Mouse (Mus musculus): ENCODE results near the gene Gba2. TPM values are rescaled to one million over a fixed set of nuclear protein-coding genes. Genes with fewer than 3 reads are reported as not detected.

Gene Gba2
- polyA plus RNA-seq, 1 experiment from 2014 or later: 8.4 TPM

- TF ChIP-seq EP300 (IDR thresholded peaks at IDR 0.05; ENCODE audit: low read depth) (no peak), CTCF (IDR thresholded peaks at IDR 0.05; ENCODE audit: low read depth) (peak; percentile 13; the same call in 1 of the 2 replicates)
- peak overlapping the region; percentile 91 for H3K4me2 ChIP-seq (ENCODE audit: low read depth, low read length)
- H3K27ac ChIP-seq (ENCODE audit: low read depth): peak overlapping the region; percentile 87
- 22% methylated on average over 8 of the region's 8 CpGs for WGBS (ENCODE audit: insufficient replicate concordance)
- ATAC-seq: no peak
- no peaks in the 10 kb centered on the region for H3K27me3 ChIP-seq (ENCODE audit: insufficient read depth, low read length)
- peaks cover 44% of the 10 kb centered on the region for H3K36me3 ChIP-seq (replicated peaks; ENCODE audit: insufficient read depth, low read length)
- peaks cover 22% of the 10 kb centered on the region for H3K4me1 ChIP-seq (ENCODE audit: insufficient read depth)
- no peaks in the 10 kb centered on the region for H3K9me3 ChIP-seq (ENCODE audit: low read length)
- H3K9ac ChIP-seq (replicated peaks): peak overlapping the region; percentile 86
- peak overlapping the region; percentile 92 for H3K4me3 ChIP-seq (ENCODE audit: low read depth, low read length)
- no peak for DNase-seq
Observed at GRCm38 (mm10) chr4:43577237-43577881, 1.3 kb downstream of the Gba2 start.

- TF ChIP-seq CTCF (IDR thresholded peaks at IDR 0.05; ENCODE audit: low read depth) (no peak), EP300 (IDR thresholded peaks at IDR 0.05; ENCODE audit: low read depth) (no peak)
- Histone ChIP-seq H3K4me1 (ENCODE audit: insufficient read depth) (peaks cover 22% of the 10 kb centered on the region), H3K9me3 (ENCODE audit: low read length) (no peaks in the 10 kb centered on the region), H3K9ac (replicated peaks) (no peak overlapping the region), H3K36me3 (replicated peaks; ENCODE audit: insufficient read depth, low read length) (peaks cover 44% of the 10 kb centered on the region), H3K27me3 (ENCODE audit: insufficient read depth, low read length) (no peaks in the 10 kb centered on the region), H3K4me3 (ENCODE audit: low read depth, low read length) (peak overlapping the region; percentile 92; the same call in 1 of the 2 replicates), H3K4me2 (ENCODE audit: low read depth, low read length) (peak overlapping the region; percentile 91), H3K27ac (ENCODE audit: low read depth) (no peak overlapping the region)
- no peak for DNase-seq
- 71% methylated on average over 2 of the region's 2 CpGs for WGBS (ENCODE audit: insufficient replicate concordance)
- no peak for ATAC-seq
Observed at GRCm38 (mm10) chr4:43575356-43575755, 3.3 kb downstream of the Gba2 start.

- WGBS (ENCODE audit: insufficient replicate concordance): 83% methylated on average over 4 of the region's 4 CpGs
Observed at GRCm38 (mm10) chr4:43573561-43573960, 5.1 kb downstream of the Gba2 start.

GRCm38 (mm10) chr4:43571395-43572045 lies 7.2 kb downstream of the Gba2 start:
- Histone ChIP-seq H3K27ac (ENCODE audit: low read depth) (no peak overlapping the region), H3K36me3 (replicated peaks; ENCODE audit: insufficient read depth, low read length) (peaks cover 78% of the 10 kb centered on the region), H3K9me3 (ENCODE audit: low read length) (no peaks in the 10 kb centered on the region), H3K9ac (replicated peaks) (no peak overlapping the region), H3K4me2 (ENCODE audit: low read depth, low read length) (no peak overlapping the region), H3K4me1 (ENCODE audit: insufficient read depth) (peaks cover 2% of the 10 kb centered on the region; the same call in 1 of the 2 replicates), H3K4me3 (ENCODE audit: low read depth, low read length) (no peak overlapping the region), H3K27me3 (ENCODE audit: insufficient read depth, low read length) (no peaks in the 10 kb centered on the region)
- 62% methylated on average over 6 of the region's 6 CpGs for WGBS (ENCODE audit: insufficient replicate concordance)
- TF ChIP-seq EP300 (IDR thresholded peaks at IDR 0.05; ENCODE audit: low read depth): no peak
- no peak for TF ChIP-seq CTCF (IDR thresholded peaks at IDR 0.05; ENCODE audit: low read depth)
- DNase-seq (no peak), ATAC-seq (no peak)

More at GRCm38 (mm10) chr4:43573561-43573960, 5.1 kb downstream of the Gba2 start:
- TF ChIP-seq CTCF (IDR thresholded peaks at IDR 0.05; ENCODE audit: low read depth) (no peak), EP300 (IDR thresholded peaks at IDR 0.05; ENCODE audit: low read depth) (no peak)
- Histone ChIP-seq H3K4me1 (ENCODE audit: insufficient read depth) (peaks cover 13% of the 10 kb centered on the region), H3K36me3 (replicated peaks; ENCODE audit: insufficient read depth, low read length) (peaks cover 58% of the 10 kb centered on the region), H3K27me3 (ENCODE audit: insufficient read depth, low read length) (no peaks in the 10 kb centered on the region), H3K27ac (ENCODE audit: low read depth) (no peak overlapping the region), H3K4me2 (ENCODE audit: low read depth, low read length) (no peak overlapping the region), H3K9me3 (ENCODE audit: low read length) (no peaks in the 10 kb centered on the region), H3K9ac (replicated peaks) (no peak overlapping the region), H3K4me3 (ENCODE audit: low read depth, low read length) (no peak overlapping the region)
- no peak for ATAC-seq
- DNase-seq: no peak

GRCm38 (mm10) chr4:43567140-43567539 lies 11.5 kb downstream of the Gba2 start:
- H3K27me3 ChIP-seq (ENCODE audit: insufficient read depth, low read length): no peaks in the 10 kb centered on the region
- no peak overlapping the region for H3K9ac ChIP-seq (replicated peaks)
- H3K36me3 ChIP-seq (replicated peaks; ENCODE audit: insufficient read depth, low read length): peaks cover 72% of the 10 kb centered on the region
- WGBS (ENCODE audit: insufficient replicate concordance): 89% methylated on average over 9 of the region's 9 CpGs
- H3K9me3 ChIP-seq (ENCODE audit: low read length): no peaks in the 10 kb centered on the region
- TF ChIP-seq CTCF (IDR thresholded peaks at IDR 0.05; ENCODE audit: low read depth): no peak
- no peak for TF ChIP-seq EP300 (IDR thresholded peaks at IDR 0.05; ENCODE audit: low read depth)
- no peak for DNase-seq
- no peak overlapping the region for H3K4me2 ChIP-seq (ENCODE audit: low read depth, low read length)
- H3K27ac ChIP-seq (ENCODE audit: low read depth): no peak overlapping the region
- peaks cover 13% of the 10 kb centered on the region for H3K4me1 ChIP-seq (ENCODE audit: insufficient read depth)
- no peak overlapping the region for H3K4me3 ChIP-seq (ENCODE audit: low read depth, low read length)
- ATAC-seq: no peak

GRCm38 (mm10) chr4:43564231-43564630 lies 14.4 kb downstream of the Gba2 start:
- peaks cover 47% of the 10 kb centered on the region for H3K36me3 ChIP-seq (replicated peaks; ENCODE audit: insufficient read depth, low read length)
- H3K4me2 ChIP-seq (ENCODE audit: low read depth, low read length): peak overlapping the region; percentile 95; the same call in 1 of the 2 replicates
- H3K4me1 ChIP-seq (ENCODE audit: insufficient read depth): peaks cover 31% of the 10 kb centered on the region
- H3K9ac ChIP-seq (replicated peaks): no peak overlapping the region; the same call in 1 of the 2 replicates
- 45% methylated on average over 2 of the region's 2 CpGs for WGBS (ENCODE audit: insufficient replicate concordance)
- H3K27me3 ChIP-seq (ENCODE audit: insufficient read depth, low read length): no peaks in the 10 kb centered on the region
- no peak overlapping the region for H3K27ac ChIP-seq (ENCODE audit: low read depth)
- no peak for TF ChIP-seq CTCF (IDR thresholded peaks at IDR 0.05; ENCODE audit: low read depth)
- no peak for TF ChIP-seq EP300 (IDR thresholded peaks at IDR 0.05; ENCODE audit: low read depth)
- no peak for ATAC-seq
- no peaks in the 10 kb centered on the region for H3K9me3 ChIP-seq (ENCODE audit: low read length)
- DNase-seq: no peak
- no peak overlapping the region for H3K4me3 ChIP-seq (ENCODE audit: low read depth, low read length)
